Mouse (Mus musculus) MEL-GATA-1-ER (cell line): Measurements from ENCODE around the gene Eml2.
"Not testable (repeated sequence)": the region's sequence is repeated elsewhere in the genome, so short reads cannot be mapped to it uniquely, and the experiment has no call there.

Source experiments
- DNase-seq: peaks from one replicate; pipeline ENCODE4 v3.0.0-alpha.2; 2012; ENCODE audit warnings: low read depth; ENCODE audit errors: extremely low read depth

Eml2 gene

GRCm38 (mm10) chr7:19175708-19176515, at the start of gene Eml2:
TSS of gene Eml2 (plus strand) at chr7:19176421.
- no peak for DNase-seq

- DNase-seq = no peak
Measured at GRCm38 (mm10) chr7:19127744-19128143, 48.5 kb upstream of the Eml2 start.

- DNase-seq = no peak
Measured at GRCm38 (mm10) chr7:19129396-19129795, 46.8 kb upstream of the Eml2 start.

- no peak for DNase-seq
Measured at GRCm38 (mm10) chr7:19130657-19131056, 45.6 kb upstream of the Eml2 start.

GRCm38 (mm10) chr7:19131324-19131848, 44.8 kb upstream of the Eml2 start:
- DNase-seq = peak; percentile 75

GRCm38 (mm10) chr7:19136168-19136567, 40.1 kb upstream of the Eml2 start:
- no peak for DNase-seq

- DNase-seq = no peak
Measured at GRCm38 (mm10) chr7:19136673-19137334, 39.4 kb upstream of the Eml2 start.

- no peak for DNase-seq
Measured at GRCm38 (mm10) chr7:19137380-19137779, 38.8 kb upstream of the Eml2 start.

GRCm38 (mm10) chr7:19146793-19147192, 29.4 kb upstream of the Eml2 start:
- no peak for DNase-seq

GRCm38 (mm10) chr7:19147497-19148045, 28.6 kb upstream of the Eml2 start:
- no peak for DNase-seq

GRCm38 (mm10) chr7:19148180-19148874, 27.9 kb upstream of the Eml2 start:
- no peak for DNase-seq

- DNase-seq = peak; percentile 98
Measured at GRCm38 (mm10) chr7:19148875-19149541, 27.2 kb upstream of the Eml2 start, which contains the start of gene Qpctl. TSS of gene Qpctl (minus strand) at chr7:19149291.

GRCm38 (mm10) chr7:19149626-19150025, 26.6 kb upstream of the Eml2 start, which contains the start of gene Snrpd2:
TSS of gene Snrpd2 (plus strand) at chr7:19149722.
- DNase-seq = peak; percentile 75

- DNase-seq = not testable (repeated sequence)
Measured at GRCm38 (mm10) chr7:19151121-19151520, 25.1 kb upstream of the Eml2 start.

- no peak for DNase-seq
Measured at GRCm38 (mm10) chr7:19154796-19155195, 21.4 kb upstream of the Eml2 start.

- no peak for DNase-seq
Measured at GRCm38 (mm10) chr7:19155825-19156475, 20.3 kb upstream of the Eml2 start.

- DNase-seq = no peak
Measured at GRCm38 (mm10) chr7:19157160-19157800, 18.9 kb upstream of the Eml2 start.

GRCm38 (mm10) chr7:19158601-19159000, 17.6 kb upstream of the Eml2 start:
- no peak for DNase-seq

GRCm38 (mm10) chr7:19159411-19159810, 16.8 kb upstream of the Eml2 start:
- DNase-seq = no peak

GRCm38 (mm10) chr7:19160115-19160514, 16.1 kb upstream of the Eml2 start:
- no peak for DNase-seq
